Mouse (Mus musculus): ENCODE data around the gene Trabd2b.

- TF ChIP-seq CTCF (IDR thresholded peaks at IDR 0.05; ENCODE audit: extremely low read depth, insufficient read depth, low read length) (no peak), POLR2A (IDR thresholded peaks at IDR 0.05; ENCODE audit: extremely low read depth, insufficient read depth, low read length) (no peak)
Measured at GRCm38 (mm10) chr4:114557731-114558130, 151.2 kb downstream of the Trabd2b start.

Data from cortical plate, adult 2 months (tissue).